Mouse (Mus musculus): ENCODE results near the gene Erc2.

Erc2 gene

DNA sequence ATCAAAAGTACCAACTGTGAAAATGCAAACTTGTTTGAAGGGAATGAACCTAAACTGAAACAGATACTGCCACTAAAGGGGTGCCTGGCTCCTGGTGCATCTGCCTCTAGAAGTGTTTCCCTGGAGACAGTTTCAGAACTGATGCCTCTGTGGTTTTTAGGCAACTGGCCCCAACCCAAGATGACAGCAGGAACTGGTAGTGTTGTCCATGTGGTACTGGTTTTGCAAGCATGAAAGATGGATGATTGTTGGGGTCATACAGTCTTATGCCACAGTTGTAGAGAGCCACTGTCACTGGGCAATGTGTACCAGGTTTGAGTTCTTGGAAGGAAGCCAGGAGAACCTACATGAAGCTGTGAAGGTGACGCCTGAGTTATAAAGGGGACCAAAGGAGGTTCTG, 365.2 kb downstream of the Erc2 start:
- no peak for TF ChIP-seq GATA4 (IDR thresholded peaks at IDR 0.05; ENCODE audit: insufficient replicate concordance, low read length)

DNA sequence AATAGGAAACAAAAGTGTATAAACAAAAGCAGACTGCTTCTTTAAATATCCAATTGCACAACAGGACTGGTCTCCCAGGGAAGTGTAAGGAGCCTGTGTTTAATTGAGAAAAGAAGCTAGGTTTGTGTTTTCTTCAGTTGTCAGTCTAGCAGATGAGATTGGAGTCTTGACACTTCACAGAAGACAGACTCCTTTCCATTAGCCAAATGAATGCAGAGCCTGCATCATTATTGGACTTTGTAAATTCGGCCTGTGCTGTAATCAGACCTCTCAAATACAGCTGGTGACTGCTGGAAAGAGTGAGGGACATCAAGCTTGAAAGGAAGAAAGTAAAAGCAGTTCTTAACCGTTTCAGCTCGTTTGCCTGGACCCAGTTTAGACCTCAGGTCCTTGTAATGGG, 376.3 kb downstream of the Erc2 start:
- TF ChIP-seq GATA4 (IDR thresholded peaks at IDR 0.05; ENCODE audit: insufficient replicate concordance, low read length): no peak

DNA sequence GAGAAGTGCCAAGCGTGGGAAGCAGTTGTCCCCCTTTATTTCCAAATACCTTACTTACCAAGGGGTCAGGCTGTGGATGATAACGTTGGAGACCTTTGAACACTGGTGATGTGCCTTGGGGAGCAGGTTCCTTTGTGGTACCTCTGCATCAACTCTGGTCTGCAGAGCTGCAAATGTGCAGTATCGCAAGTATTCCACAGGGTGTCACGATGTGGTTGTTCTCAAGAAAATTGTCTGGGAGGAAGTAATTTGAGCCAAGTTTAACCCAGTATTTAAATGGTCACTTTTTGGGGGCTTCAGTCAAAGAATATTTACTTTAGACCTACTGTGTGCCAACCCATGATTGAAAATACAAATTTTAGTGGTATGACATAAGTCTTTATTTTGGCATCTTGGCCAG, 381.8 kb downstream of the Erc2 start:
- no peak for TF ChIP-seq GATA4 (IDR thresholded peaks at IDR 0.05; ENCODE audit: insufficient replicate concordance, low read length)

DNA sequence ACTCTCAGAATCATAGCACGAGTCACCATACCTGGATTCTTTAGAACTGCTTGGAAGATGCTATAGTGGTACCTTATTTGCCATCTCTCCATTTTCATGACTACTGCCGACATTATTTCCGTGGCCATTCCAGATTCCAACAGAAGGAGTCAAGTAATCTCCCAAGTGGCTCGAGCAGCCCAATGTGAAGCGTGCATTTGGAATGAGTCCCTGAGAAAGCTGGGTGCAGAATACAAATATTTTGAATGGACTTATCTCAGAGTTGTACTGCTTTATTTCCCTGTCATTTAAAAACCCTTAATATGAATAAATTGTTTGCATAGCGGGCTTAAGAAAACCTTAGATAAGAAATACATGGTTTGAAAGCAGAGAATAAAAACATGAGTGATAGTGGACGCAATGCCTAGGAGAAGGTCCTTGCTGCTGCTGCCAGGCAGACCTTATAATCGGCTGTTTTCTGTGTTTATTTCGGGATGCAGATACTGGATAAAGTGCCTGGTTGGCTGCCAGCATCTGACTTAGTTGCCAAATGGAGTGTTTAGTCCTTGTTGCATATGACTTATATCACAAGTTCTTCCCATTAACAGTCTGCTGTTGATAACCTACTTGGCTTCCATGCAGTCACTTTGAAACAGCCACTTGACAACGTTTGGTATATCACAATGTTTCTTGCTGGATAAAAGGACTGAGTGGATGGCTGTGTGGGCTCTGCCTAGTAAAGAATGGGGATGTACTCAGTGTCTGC, 388.5 kb downstream of the Erc2 start:
- no peak for TF ChIP-seq GATA4 (IDR thresholded peaks at IDR 0.05; ENCODE audit: insufficient replicate concordance, low read length)

DNA sequence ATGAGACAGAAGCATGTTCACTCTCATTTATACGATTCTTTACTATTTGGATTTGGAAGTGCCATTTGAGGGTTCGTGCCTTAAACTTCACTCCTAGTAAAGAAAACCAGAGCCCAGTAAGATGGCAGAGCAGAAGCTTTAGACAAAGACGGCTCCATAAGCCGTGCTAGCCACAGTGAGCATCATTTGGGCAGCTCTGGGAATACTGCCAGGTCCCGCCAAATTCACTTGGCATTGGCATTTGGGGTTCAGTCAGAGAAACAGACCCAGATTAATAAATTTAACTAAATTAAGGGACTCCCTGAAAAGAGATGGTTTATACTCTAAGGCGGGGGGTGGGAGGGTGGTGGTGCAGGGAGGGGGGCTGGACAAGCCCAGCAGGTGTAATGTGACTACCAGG, 401.0 kb downstream of the Erc2 start:
- no peak for TF ChIP-seq GATA4 (IDR thresholded peaks at IDR 0.05; ENCODE audit: insufficient replicate concordance, low read length)

DNA sequence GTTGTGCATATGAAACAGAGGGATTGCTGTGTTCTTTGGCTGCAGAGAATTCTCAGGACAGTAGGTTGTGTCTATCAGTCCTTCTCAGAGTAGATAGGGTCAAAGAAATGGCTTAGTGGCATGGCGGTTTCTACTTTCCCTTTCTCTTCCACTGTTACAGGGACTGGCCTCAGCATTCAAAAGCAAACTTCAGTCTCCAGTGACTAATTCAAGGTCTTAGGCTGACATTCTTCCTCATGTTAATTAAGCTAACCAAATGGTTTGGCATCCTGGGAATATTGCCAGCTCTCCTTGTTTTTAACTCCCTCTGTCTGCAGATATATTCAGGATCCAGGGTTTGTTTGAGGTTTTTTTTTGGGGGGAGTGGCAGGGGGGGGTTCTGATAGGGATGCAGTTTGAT, 408.6 kb downstream of the Erc2 start:
- no peak for TF ChIP-seq GATA4 (IDR thresholded peaks at IDR 0.05; ENCODE audit: insufficient replicate concordance, low read length)

DNA sequence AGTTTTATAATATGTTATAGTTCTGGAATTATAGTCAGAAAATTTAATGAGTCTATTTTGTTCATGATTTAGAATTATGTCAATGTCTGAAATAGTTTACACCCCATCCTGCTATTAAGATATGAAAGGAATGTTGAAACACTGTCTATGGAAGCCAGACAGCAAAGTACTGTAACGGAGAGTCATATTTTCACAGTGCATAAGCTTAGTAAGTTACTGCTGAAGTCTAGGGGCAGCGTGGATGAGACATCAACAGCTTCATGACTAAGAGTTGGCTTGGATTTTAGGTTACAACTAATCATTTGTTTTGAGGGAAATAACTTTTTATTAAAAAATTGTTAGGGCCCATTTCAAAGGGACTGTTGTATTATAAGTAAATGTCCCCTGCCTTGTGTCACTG, 412.8 kb downstream of the Erc2 start:
- no peak for TF ChIP-seq GATA4 (IDR thresholded peaks at IDR 0.05; ENCODE audit: insufficient replicate concordance, low read length)

DNA sequence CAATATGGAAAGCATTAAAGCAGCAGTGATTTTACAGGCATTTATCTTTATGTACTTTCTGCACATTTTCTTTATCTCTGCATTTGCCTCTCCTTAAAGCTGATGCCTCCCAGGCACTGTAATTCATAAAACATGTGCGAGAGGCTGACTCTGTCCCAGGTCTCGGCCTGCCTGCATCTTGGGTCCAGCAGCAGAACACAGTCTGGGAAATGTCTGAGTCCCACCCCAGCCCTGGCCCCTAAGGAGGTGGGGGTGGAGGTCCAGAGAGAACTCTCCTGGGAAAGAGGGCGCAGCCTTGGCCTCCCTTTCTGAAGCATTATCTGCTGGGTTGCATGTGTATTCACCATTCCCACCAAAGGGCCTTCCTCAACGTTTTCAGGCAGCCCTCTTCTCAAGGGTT, 420.9 kb downstream of the Erc2 start:
- TF ChIP-seq GATA4 (IDR thresholded peaks at IDR 0.05; ENCODE audit: insufficient replicate concordance, low read length): no peak

DNA sequence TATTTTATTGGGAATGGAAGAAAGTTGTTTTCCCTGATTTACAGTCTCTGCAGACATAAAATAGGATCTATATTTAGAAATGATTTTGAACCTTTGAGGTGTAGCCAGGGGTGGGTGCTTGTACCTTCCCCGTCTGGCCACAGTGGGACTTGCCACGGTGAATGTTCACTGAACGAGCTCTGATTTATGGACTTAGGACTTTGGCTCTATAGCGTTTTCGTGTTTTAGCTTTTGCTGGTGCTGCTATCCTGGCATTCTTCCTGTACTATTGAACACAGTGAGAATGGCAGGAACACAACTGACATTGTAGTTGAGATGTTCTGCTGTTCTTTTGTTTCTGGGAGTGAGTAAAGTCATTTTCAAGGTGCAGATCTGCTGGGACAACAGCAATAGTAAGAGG, 429.4 kb downstream of the Erc2 start:
- TF ChIP-seq GATA4 (IDR thresholded peaks at IDR 0.05; ENCODE audit: insufficient replicate concordance, low read length): no peak

DNA sequence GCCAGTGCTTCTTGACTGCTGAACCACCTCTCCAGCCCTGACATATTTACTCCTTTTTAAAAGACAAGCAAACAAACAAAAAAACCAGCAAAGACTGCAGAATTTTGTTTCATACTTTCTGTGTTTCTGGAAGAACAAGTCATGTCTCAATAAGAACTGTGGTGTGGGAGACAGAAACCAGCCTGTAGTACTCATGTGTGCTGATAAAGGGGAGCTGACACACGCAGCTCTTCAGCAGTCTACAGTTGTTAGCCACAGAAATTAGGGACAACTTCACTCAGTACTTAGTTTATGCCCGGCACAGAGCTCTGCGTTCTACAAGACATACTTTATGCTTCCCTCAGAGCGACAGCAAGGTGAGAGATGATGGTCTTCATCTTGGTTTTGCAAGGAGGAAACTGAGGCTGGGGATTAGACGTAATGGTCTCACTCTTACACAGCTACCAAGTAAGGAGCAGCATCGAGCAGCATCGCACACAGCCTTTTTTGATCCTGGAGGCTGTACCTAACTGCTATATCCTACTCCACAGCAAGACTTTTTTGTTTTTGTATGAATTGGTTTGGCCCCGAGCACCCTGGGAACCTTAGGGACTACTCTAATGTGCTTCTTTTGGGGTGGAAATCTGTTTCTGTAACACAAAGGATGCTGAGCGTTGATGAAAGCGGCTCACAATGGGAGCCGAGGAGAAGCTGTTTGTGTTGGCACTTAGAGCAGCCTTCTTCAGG, 435.1 kb downstream of the Erc2 start:
- no peak for TF ChIP-seq GATA4 (IDR thresholded peaks at IDR 0.05; ENCODE audit: insufficient replicate concordance, low read length)

DNA sequence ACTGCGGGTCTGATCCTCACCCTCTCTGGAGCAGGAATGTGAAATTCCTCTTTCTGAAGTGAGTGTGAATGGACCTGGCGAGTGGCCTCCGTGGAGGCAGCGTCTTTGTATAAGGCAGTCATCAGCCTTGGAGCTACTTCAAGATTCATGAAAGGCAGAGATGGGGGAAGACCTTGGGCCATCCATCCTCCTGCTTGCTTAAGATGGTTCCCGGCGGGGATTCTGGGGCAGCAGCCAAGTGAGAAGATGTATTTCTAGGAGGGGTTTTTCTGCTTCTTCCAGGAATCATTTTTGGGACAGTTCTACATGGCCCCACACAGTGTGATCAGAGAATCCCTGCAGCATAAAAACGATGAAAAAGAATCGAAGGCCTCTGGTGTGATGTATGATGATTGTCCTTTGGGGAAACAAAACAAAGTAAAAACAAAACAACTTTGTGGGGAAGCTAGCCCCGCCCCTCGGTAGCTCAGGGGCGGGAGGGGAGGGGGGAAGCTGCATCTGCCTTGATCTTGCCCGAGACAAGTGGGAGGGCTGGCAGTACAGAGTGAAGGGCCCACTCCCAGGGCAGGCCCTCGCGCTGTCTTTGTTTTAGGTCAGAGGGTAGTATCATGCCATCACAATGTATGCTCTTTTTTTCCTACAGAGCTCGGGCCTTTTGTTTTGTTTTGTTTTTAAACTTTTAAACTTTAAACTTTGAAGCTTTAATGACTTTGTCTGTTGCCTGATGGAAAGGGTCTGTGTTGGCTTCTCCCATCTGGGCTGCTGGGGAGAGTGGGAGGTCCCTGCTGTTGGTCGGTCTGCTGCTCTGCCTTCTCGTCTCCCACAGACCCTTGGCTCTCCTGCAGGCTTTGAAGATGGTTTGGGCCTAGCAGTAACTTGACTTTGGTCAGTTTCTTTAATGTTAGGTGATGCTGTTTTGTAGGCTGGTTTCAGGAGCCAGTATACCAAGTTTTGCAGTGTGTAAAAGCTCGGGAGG, 435.9 kb downstream of the Erc2 start:
- TF ChIP-seq GATA4 (IDR thresholded peaks at IDR 0.05; ENCODE audit: insufficient replicate concordance, low read length): no peak

DNA sequence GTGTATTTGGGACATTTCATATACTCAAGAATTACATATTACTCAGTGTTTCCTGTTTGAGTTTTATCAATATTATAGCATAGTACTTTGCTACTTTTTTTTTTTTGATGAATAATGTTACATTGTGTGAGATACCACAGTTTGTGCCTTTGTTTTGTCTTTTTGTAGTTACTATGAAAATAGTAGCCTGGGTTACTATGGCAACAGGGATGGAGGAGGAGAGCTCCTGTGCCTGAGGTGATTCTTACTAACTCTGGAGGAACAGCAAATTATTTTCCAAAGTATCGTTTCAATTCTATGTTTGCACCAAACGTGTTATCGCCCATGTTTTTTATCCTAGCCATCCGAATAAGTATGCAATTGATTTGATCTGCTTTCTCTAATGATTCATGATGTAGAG, 438.7 kb downstream of the Erc2 start:
- no peak for TF ChIP-seq GATA4 (IDR thresholded peaks at IDR 0.05; ENCODE audit: insufficient replicate concordance, low read length)

DNA sequence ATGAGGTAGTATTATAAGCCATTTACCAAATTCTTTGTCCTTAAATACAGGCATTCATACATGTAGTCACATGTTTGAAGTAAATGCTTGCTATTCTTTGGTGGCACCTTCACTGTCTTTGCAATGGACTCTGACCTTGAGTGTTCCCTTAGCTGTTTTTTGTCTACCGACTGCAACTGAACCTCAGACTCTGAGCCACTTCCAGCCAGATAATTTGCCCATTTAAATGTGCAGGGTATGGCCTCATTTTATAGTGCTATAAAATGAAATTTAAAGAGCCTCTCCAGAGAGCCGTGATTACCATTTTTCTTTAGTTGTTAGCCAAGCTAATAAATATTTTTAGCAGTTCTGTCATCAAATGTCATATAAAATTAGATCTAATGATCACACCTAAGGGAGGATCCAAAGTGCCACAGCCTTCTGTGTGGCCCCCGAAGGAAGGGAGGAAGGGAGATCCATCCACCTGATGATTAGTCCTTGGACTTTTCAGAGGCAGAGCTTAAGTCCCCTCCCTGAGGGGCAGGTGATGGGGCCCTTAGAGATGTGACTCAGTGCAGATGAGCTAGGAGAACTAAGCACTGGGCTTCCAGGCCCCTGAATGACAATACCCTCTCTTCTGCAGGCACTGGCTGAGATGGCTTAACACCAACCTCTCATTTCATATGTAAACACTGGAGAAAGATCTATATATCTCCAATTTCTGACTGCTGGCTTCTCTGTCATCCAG, 439.6 kb downstream of the Erc2 start:
- TF ChIP-seq GATA4 (IDR thresholded peaks at IDR 0.05; ENCODE audit: insufficient replicate concordance, low read length): no peak

DNA sequence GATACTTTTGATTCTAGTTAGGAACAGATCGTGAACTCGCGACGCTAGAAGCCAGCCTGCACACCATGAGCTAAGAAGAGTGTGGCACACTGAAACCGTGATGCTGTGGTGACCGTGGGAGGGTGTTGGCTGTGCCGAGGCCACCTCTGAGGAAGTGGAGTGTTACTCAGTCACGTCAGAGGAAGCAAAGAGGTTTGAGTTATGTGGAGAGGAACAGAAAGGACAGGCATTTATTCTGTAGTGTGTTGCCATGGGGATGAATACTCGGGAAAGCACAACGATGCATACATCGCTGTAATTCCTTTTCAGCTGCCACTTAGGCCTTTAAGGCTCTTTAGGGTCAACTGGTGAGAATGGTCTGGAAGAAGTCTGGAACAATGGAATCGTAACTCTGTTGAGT, 445.8 kb downstream of the Erc2 start:
- no peak for TF ChIP-seq GATA4 (IDR thresholded peaks at IDR 0.05; ENCODE audit: insufficient replicate concordance, low read length)

DNA sequence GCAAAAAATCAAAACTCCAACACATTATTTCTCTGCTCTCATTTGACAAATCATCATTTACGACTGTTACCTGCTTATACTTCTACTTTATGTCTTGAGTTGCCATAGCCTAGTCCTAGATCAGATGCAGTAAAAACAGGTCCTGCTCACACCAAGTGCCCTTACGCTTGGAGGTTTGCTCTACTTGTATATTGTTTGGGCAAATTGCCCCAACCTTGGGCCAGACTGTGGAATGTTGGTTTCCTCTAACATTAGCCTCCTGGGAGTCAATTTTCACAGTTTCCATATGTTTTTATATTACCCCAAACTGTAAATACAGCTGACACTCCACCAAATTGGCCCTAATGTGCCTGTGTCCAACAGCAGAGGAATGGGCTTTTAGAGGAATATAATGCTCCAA, 447.6 kb downstream of the Erc2 start:
- TF ChIP-seq GATA4 (IDR thresholded peaks at IDR 0.05; ENCODE audit: insufficient replicate concordance, low read length): no peak
